8 mouse cellular contexts compared by ENCODE assay signal in the genomic region with DNA sequence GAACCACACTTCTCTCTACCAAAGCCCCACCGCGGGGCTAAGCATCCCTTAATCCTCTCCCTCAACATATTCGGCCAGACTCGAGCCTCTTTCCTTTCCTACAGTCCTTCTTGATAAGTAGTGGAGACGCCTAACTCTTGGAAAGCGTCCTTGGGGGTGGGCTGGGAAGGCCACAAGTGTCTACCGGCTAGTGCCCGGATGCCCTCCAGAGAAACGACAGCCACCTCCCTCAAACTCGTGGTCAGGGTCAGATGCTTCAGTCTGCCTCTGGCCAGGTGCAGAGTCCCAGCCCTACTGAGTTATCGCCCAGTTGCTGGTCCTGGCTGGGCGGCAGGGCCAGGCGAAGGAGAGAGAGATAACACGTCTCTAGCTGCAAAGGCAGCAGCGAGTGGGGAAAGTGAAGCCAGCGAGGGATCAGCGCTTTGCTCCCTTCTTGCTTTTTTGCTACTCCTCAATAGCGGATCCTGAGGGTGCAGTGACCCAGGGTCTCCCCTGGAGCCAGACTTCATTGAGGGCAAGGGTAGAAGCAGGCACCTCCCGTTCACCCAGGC. TPM values are rescaled to one million over a fixed set of nuclear protein-coding genes. Genes with fewer than 3 reads are reported as not detected.
DNase-seq lines count a peak whose midpoint lies in the region; ATAC-seq and TF ChIP-seq lines count a peak whose summit lies in the region.

No protein-coding gene starts in this region.

- TF ChIP-seq CTCF in ES-Bruce4 (IDR thresholded peaks at IDR 0.05; ENCODE audit: low read depth, low read length) = no peak
- TF ChIP-seq CTCF in kidney, postnatal 0 days (IDR thresholded peaks at IDR 0.05; ENCODE audit: low read depth) = no peak

- no peak for TF ChIP-seq POLR2A in ES-Bruce4 (IDR thresholded peaks at IDR 0.05; ENCODE audit: insufficient read depth, low read length)

- H3K27me3 ChIP-seq in ES-Bruce4 (ENCODE audit: control insufficient read depth, insufficient read depth, low read length, poor library complexity, severe bottlenecking) = peaks cover 3% of the 10 kb centered on the region; the same call in 1 of the 2 replicates
- peaks cover 58% of the 10 kb centered on the region for H3K27me3 ChIP-seq in forebrain, embryonic 10.5 days (ENCODE audit: poor library complexity, severe bottlenecking)
- H3K27me3 ChIP-seq in kidney, postnatal 0 days (ENCODE audit: insufficient read depth, low read length) = no peaks in the 10 kb centered on the region

- no peak overlapping the region for H3K27ac ChIP-seq in ES-Bruce4 (ENCODE audit: insufficient read depth, low read length)
- H3K27ac ChIP-seq in forebrain, embryonic 10.5 days = peak overlapping the region; percentile 88
- H3K27ac ChIP-seq in kidney, postnatal 0 days = no peak overlapping the region

- H3K9me3 ChIP-seq in ES-Bruce4 (replicated peaks; ENCODE audit: control insufficient read depth, insufficient read depth, low read length, poor library complexity, severe bottlenecking) = no peaks in the 10 kb centered on the region
- no peaks in the 10 kb centered on the region for H3K9me3 ChIP-seq in forebrain, embryonic 10.5 days
- no peaks in the 10 kb centered on the region for H3K9me3 ChIP-seq in kidney, postnatal 0 days (replicated peaks; ENCODE audit: low read length)

- peak overlapping the region; percentile 18 for H3K4me3 ChIP-seq in ES-Bruce4 (ENCODE audit: low read depth, low read length)
- H3K4me3 ChIP-seq in forebrain, embryonic 10.5 days = peak overlapping the region; percentile 72
- peak overlapping the region; percentile 43 for H3K4me3 ChIP-seq in kidney, postnatal 0 days (replicated peaks; ENCODE audit: low read depth, low read length)

- H3K36me3 ChIP-seq in ES-Bruce4 (ENCODE audit: control insufficient read depth, insufficient read depth, low read length, poor library complexity, severe bottlenecking) = no peaks in the 10 kb centered on the region
- peaks cover 19% of the 10 kb centered on the region for H3K36me3 ChIP-seq in forebrain, embryonic 10.5 days (replicated peaks)
- no peaks in the 10 kb centered on the region for H3K36me3 ChIP-seq in kidney, postnatal 0 days (ENCODE audit: insufficient read depth, low read length)

- WGBS in forebrain, embryonic 10.5 days = 2% methylated on average over 19 of the region's 19 CpGs
- WGBS in kidney, postnatal 0 days = 16% methylated on average over 19 of the region's 19 CpGs

- peak; percentile 96 for DNase-seq in heart, adult 11 months
- DNase-seq in heart, postnatal 14 days = no peak
- DNase-seq in forebrain, embryonic 10.5 days (ENCODE audit: extremely low spot score, low spot score) = no peak
- DNase-seq in kidney, postnatal 0 days (ENCODE audit: low spot score) = no peak
- DNase-seq in naive thymus-derived CD4-positive, alpha-beta T cell, adult 2 months (ENCODE audit: low read depth) = peak; percentile 60
- no peak for DNase-seq in ovary, adult 18-20 months (ENCODE audit: low spot score)
- no peak for DNase-seq in layer of hippocampus, adult 8-10 months (ENCODE audit: low spot score in 2 of 2)

- H3K4me2 ChIP-seq in kidney, postnatal 0 days (ENCODE audit: low read length) = peak overlapping the region; percentile 91

- intact Hi-C loops in heart, postnatal 14 days (cut with DNase I) = loop anchor here (2.0 kb wide), 1 partner anchor 92 kb away; a partner anchor contains a TSS

- ATAC-seq in kidney, postnatal 0 days (replicated peaks; ENCODE audit: low FRiP score, low read depth) = no peak

- peaks cover 2% of the 10 kb centered on the region for H3K4me1 ChIP-seq in ES-Bruce4 (ENCODE audit: control insufficient read depth, insufficient read depth, low read length)
- peaks cover 72% of the 10 kb centered on the region for H3K4me1 ChIP-seq in forebrain, embryonic 10.5 days
- peaks cover 27% of the 10 kb centered on the region for H3K4me1 ChIP-seq in kidney, postnatal 0 days (replicated peaks; ENCODE audit: insufficient read depth, low read length)

- TF ChIP-seq EP300 in ES-Bruce4 (IDR thresholded peaks at IDR 0.05; ENCODE audit: insufficient read depth, low read depth, low read length) = no peak

- peak overlapping the region; percentile 59 for H3K9ac ChIP-seq in ES-Bruce4 (ENCODE audit: low read depth, poor library complexity, severe bottlenecking)
- H3K9ac ChIP-seq in kidney, postnatal 0 days (ENCODE audit: low read depth, low read length) = peak overlapping the region; percentile 50; the same call in 1 of the 2 replicates

RNA-seq across cellular contexts. Expression of a gene that starts 0.6 kb away (rescaled TPM):
- total RNA-seq in heart, postnatal 14 days (2021) = 1 to 10 TPM; 2.0 to 2.7 TPM
- polyA plus RNA-seq in ES-Bruce4 (2011; ENCODE audit: insufficient read depth, insufficient read length, low read depth, missing spikeins) = not detected in 2 replicates
- 4.7 and 5.5 TPM in 2 replicates for polyA plus RNA-seq in forebrain, embryonic 10.5 days (2016; fragmentation: Nextera tagmentation; extraction: Ambion mirVana)
- polyA plus RNA-seq in kidney, postnatal 0 days (2015; fragmentation: Nextera tagmentation; extraction: Ambion mirVana) = 1.9 and 2.2 TPM in 2 replicates
- total RNA-seq in layer of hippocampus, adult 8-10 months (2022) = 1 to 10 TPM; 1.0 to 2.4 (median 1.6) TPM

RNA-seq across cellular contexts. Expression of a gene that starts 1.4 kb away (rescaled TPM):
- total RNA-seq in heart, postnatal 14 days (2021) = 10 to 100 TPM in 1 of 2 experiments, 1 to 10 TPM in 1; 9.1 to 10.3 TPM
- polyA plus RNA-seq in ES-Bruce4 (2011; ENCODE audit: insufficient read depth, insufficient read length, low read depth, missing spikeins) = 8.2 and 11.3 TPM in 2 replicates
- polyA plus RNA-seq in forebrain, embryonic 10.5 days (2016; fragmentation: Nextera tagmentation; extraction: Ambion mirVana) = 30.4 and 32.7 TPM in 2 replicates
- 34.8 and 36.0 TPM in 2 replicates for polyA plus RNA-seq in kidney, postnatal 0 days (2015; fragmentation: Nextera tagmentation; extraction: Ambion mirVana)
- 1 to 10 TPM; 4.9 to 9.1 (median 8.8) TPM for total RNA-seq in layer of hippocampus, adult 8-10 months (2022)

RNA-seq across cellular contexts. Expression of a gene that starts 4.6 kb away (rescaled TPM):
- total RNA-seq in heart, postnatal 14 days (2021) = not detected
- not detected in 2 replicates for polyA plus RNA-seq in ES-Bruce4 (2011; ENCODE audit: insufficient read depth, insufficient read length, low read depth, missing spikeins)
- 0.10 TPM in 2 replicates for polyA plus RNA-seq in forebrain, embryonic 10.5 days (2016; fragmentation: Nextera tagmentation; extraction: Ambion mirVana)
- not detected in 2 replicates for polyA plus RNA-seq in kidney, postnatal 0 days (2015; fragmentation: Nextera tagmentation; extraction: Ambion mirVana)
- total RNA-seq in layer of hippocampus, adult 8-10 months (2022) = under 1 TPM in 1 of 4 experiments, not detected in 3; 0.20 TPM

RNA-seq across cellular contexts. Expression of a gene that starts 21.0 kb away (rescaled TPM):
- total RNA-seq in heart, postnatal 14 days (2021) = 10 to 100 TPM; 49.1 to 50.0 TPM
- polyA plus RNA-seq in ES-Bruce4 (2011; ENCODE audit: insufficient read depth, insufficient read length, low read depth, missing spikeins) = 56.5 and 63.6 TPM in 2 replicates
- 12.2 and 12.8 TPM in 2 replicates for polyA plus RNA-seq in forebrain, embryonic 10.5 days (2016; fragmentation: Nextera tagmentation; extraction: Ambion mirVana)
- 10.9 and 11.3 TPM in 2 replicates for polyA plus RNA-seq in kidney, postnatal 0 days (2015; fragmentation: Nextera tagmentation; extraction: Ambion mirVana)
- total RNA-seq in layer of hippocampus, adult 8-10 months (2022) = 100 to 1,000 TPM; 266 to 292 (median 282) TPM

RNA-seq across cellular contexts. Expression of a gene that starts 24.9 kb away (rescaled TPM):
- 10 to 100 TPM; 10.6 to 10.9 TPM for total RNA-seq in heart, postnatal 14 days (2021)
- polyA plus RNA-seq in ES-Bruce4 (2011; ENCODE audit: insufficient read depth, insufficient read length, low read depth, missing spikeins) = 3.6 and 4.0 TPM in 2 replicates
- 9.2 and 9.4 TPM in 2 replicates for polyA plus RNA-seq in forebrain, embryonic 10.5 days (2016; fragmentation: Nextera tagmentation; extraction: Ambion mirVana)
- 5.8 and 6.4 TPM in 2 replicates for polyA plus RNA-seq in kidney, postnatal 0 days (2015; fragmentation: Nextera tagmentation; extraction: Ambion mirVana)
- 10 to 100 TPM; 71.2 to 78.4 (median 73.7) TPM for total RNA-seq in layer of hippocampus, adult 8-10 months (2022)

Comparison
In these comparisons a context has a peak if more than half of its experiments do, and no peak if none do; other contexts are left out.
1. DNase-seq: peak in heart, adult 11 months (single experiment) and naive thymus-derived CD4-positive, alpha-beta T cell, adult 2 months (single experiment); none in heart, postnatal 14 days (0 of 2), forebrain, embryonic 10.5 days (single experiment), kidney, postnatal 0 days (single experiment), ovary, adult 18-20 months (single experiment) and layer of hippocampus, adult 8-10 months (0 of 2).
2. H3K4me3 ChIP-seq: peak in every context shown above with its lines; median percentile 72 in forebrain, embryonic 10.5 days; 43 in kidney, postnatal 0 days; 18 in ES-Bruce4.